Comparison of ENCODE assay signal across 29 mouse cellular contexts in the genomic region with DNA sequence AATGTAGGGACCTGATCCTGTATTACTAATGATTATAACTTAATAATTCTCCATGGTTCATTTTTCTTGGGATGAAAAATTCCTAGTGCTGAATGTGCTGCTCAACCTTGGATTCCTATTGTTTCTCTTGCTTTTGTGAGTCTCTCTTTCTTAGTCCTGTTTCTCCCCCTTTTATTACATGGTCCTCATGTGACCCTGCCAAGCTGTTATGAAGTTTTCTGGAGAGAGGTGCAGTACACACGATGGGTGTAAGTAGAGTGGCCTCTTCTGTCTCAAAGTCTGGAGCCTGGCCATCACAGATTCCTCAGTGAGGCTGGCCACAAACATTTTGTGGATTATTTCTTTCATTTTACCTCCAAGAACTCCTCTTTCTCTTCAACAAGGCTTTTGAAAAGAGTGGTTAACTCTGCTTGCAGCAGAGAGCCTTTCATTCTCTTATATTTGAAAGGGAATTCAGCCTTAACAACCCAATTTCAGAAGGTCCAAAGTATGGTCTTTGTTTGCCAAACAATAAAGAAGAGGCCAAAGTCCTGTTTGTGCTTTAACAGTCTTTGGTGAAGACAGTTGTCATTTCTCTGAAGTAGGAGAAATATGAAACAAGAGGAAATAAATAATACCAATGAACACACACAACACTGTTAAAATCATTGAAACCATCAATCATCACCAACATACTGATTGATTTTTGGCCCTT.
"Had no signal": no experiment of that assay in that cellular context is flagged by ENCODE, and none has a peak within 500 bp of the region (broad histone marks: within the 10 kb centered on the region; RNA-seq: fewer than 3 reads in every experiment).

No protein-coding gene starts in this region.

- DNase-seq: gastrocnemius, adult 2 months; gastrocnemius, postnatal 10 days; gastrocnemius, postnatal 36 days; heart, adult 11 months; heart, adult 2 months; heart, postnatal 14 days; heart, postnatal 36 days; kidney, adult 11 months; kidney, adult 2 months; kidney, adult 9 months; kidney, postnatal 14 days; kidney, postnatal 36 days; liver, embryonic 13.5 days; liver, postnatal 0 days had no signal

- H3K4me1 ChIP-seq: heart, embryonic 13.5 days; heart, embryonic 15.5 days; hindbrain, embryonic 12.5 days; kidney, embryonic 15.5 days; limb, embryonic 12.5 days; liver, embryonic 13.5 days; liver, embryonic 15.5 days had no signal

- H3K27me3 ChIP-seq: heart, embryonic 13.5 days; heart, embryonic 15.5 days; hindbrain, embryonic 12.5 days; kidney, embryonic 15.5 days; limb, embryonic 12.5 days; liver, embryonic 13.5 days; liver, embryonic 15.5 days had no signal

- H3K4me3 ChIP-seq: gastrocnemius, adult 2 months; heart, adult 2 months; heart, embryonic 13.5 days; heart, embryonic 15.5 days; hindbrain, embryonic 12.5 days; kidney, embryonic 15.5 days; layer of hippocampus, adult 2 months; left cerebral cortex, adult 2 months; limb, embryonic 10.5 days; limb, embryonic 12.5 days; liver, embryonic 13.5 days; liver, embryonic 15.5 days had no signal

- H3K9ac ChIP-seq: heart, embryonic 13.5 days; heart, embryonic 15.5 days; hindbrain, embryonic 12.5 days; hindbrain, embryonic 14.5 days; kidney, embryonic 15.5 days; limb, embryonic 12.5 days; liver, embryonic 13.5 days; liver, embryonic 15.5 days; liver, postnatal 0 days had no signal

- H3K4me2 ChIP-seq: heart, embryonic 11.5 days; heart, embryonic 13.5 days; heart, embryonic 15.5 days; hindbrain, embryonic 12.5 days; hindbrain, embryonic 14.5 days; kidney, embryonic 15.5 days; limb, embryonic 12.5 days; liver, embryonic 11.5 days; liver, embryonic 13.5 days; liver, embryonic 15.5 days had no signal

- H3K9me3 ChIP-seq: heart, embryonic 13.5 days; heart, embryonic 15.5 days; hindbrain, embryonic 12.5 days; kidney, embryonic 15.5 days; limb, embryonic 10.5 days; limb, embryonic 12.5 days; liver, embryonic 13.5 days; liver, embryonic 15.5 days had no signal

- H3K36me3 ChIP-seq: heart, embryonic 13.5 days; heart, embryonic 15.5 days; hindbrain, embryonic 12.5 days; kidney, embryonic 15.5 days; limb, embryonic 10.5 days; limb, embryonic 12.5 days; liver, embryonic 13.5 days; liver, embryonic 15.5 days had no signal

- ATAC-seq: hindbrain, embryonic 16.5 days; inflammation-experienced regulatory T-cells, adult 6 months; liver, postnatal 0 days had no signal

- H3K27ac ChIP-seq: gastrocnemius, adult 2 months; heart, adult 2 months; heart, embryonic 13.5 days; heart, embryonic 15.5 days; hindbrain, embryonic 12.5 days; hindbrain, embryonic 14.5 days; kidney, embryonic 15.5 days; kidney, postnatal 0 days; layer of hippocampus, adult 2 months; left cerebral cortex, adult 2 months; limb, embryonic 10.5 days; limb, embryonic 12.5 days; liver, embryonic 13.5 days; liver, embryonic 15.5 days had no signal
